Mouse (Mus musculus) midbrain, postnatal 0 days (tissue): Measurements from ENCODE around the gene Traf3ip1. TPM values are rescaled to one million over a fixed set of nuclear protein-coding genes. Genes with fewer than 3 reads are reported as not detected.

Experiments used
- ATAC-seq: fragments of 200-750 bp; cut with Nextera tagmentation; 2 replicates; pipeline ENCODE4 v1.8.0; 2017; ENCODE audit warnings: moderate number of reproducible peaks, mild to moderate bottlenecking, moderate TSS enrichment, moderate library complexity; ENCODE audit not compliant: low FRiP score
- DNase-seq: peaks from one replicate; pipeline ENCODE4 v3.0.0-alpha.2; 2015; ENCODE audit warnings: low spot score
- H3K27ac ChIP-seq: fragments of 300-500 bp; sonication (generic); 2 replicates; pipeline ENCODE4 v1.5.1; 2014; ENCODE audit warnings: low read depth, mild to moderate bottlenecking, low read length, mixed read lengths
- H3K27me3 ChIP-seq: fragments of 300-500 bp; sonication (generic); 2 replicates; pipeline ENCODE4 v1.6.1; 2014; ENCODE audit warnings: low read length, control low read depth, mixed read lengths; ENCODE audit not compliant: insufficient read depth
- H3K36me3 ChIP-seq: fragments of 300-500 bp; sonication (generic); 2 replicates; pipeline ENCODE4 v1.6.1; 2014; ENCODE audit warnings: low read length, control low read depth, mixed read lengths; ENCODE audit not compliant: insufficient read depth
- H3K4me1 ChIP-seq: fragments of 300-500 bp; sonication (generic); 2 replicates; pipeline ENCODE4 v1.6.1; 2014; ENCODE audit warnings: mild to moderate bottlenecking, control low read depth, antibody characterized with exemption, low read length, mixed read lengths; ENCODE audit not compliant: insufficient read depth
- H3K4me2 ChIP-seq: fragments of 300-500 bp; sonication (generic); 2 replicates; pipeline ENCODE4 v1.6.1; 2014; ENCODE audit warnings: low read depth, mild to moderate bottlenecking, low read length, mixed read lengths; ENCODE audit not compliant: poor library complexity, severe bottlenecking
- H3K4me3 ChIP-seq: fragments of 300-500 bp; sonication (generic); 2 replicates; pipeline ENCODE4 v1.5.1; 2014; ENCODE audit warnings: low read depth, mild to moderate bottlenecking, low read length, moderate library complexity
- H3K9ac ChIP-seq: fragments of 300-500 bp; sonication (generic); replicated peaks from 2 replicates; pipeline ENCODE4 v1.6.1; 2014; ENCODE audit warnings: mild to moderate bottlenecking, low read length, moderate library complexity, mixed read lengths; ENCODE audit not compliant: poor library complexity, severe bottlenecking
- H3K9me3 ChIP-seq: fragments of 300-500 bp; sonication (generic); 2 replicates; pipeline ENCODE4 v1.6.1; 2016; ENCODE audit warnings: low read length, control low read depth
- CTCF ChIP-seq: IDR thresholded peaks from 2 replicates; pipeline ENCODE4 v1.5.1; 2016; ENCODE audit warnings: antibody characterized with exemption, mild to moderate bottlenecking
- WGBS: fragments of 180-500 bp; shearing (Covaris S2); extraction: QIAGEN DNeasy Blood & Tissue Kit; methylation state at CpG from one replicate; pipeline ENCODE4 v1.1.7; 2014; 5-methylcytosine and 5-hydroxymethylcytosine counted together
- polyA plus RNA-seq: library from polyadenylated mRNA; unstranded; fragments of >200 nt; fragmentation: Nextera tagmentation; extraction: Ambion mirVana; gene quantifications from 2 replicates; pipeline ENCODE4 v1.2.1, GENCODE M21; 2015
- total RNA-seq: library from RNA; depleted of rRNA; stranded (reverse); fragments of >200 nt; gene quantifications from 2 replicates; pipeline ENCODE4 v1.2.3, GENCODE M21; 2014; rRNA removed

Gene Traf3ip1
- total and polyA plus RNA-seq, 2 experiments from 2014 or later, result 7.0 to 17.3 TPM

DNA sequence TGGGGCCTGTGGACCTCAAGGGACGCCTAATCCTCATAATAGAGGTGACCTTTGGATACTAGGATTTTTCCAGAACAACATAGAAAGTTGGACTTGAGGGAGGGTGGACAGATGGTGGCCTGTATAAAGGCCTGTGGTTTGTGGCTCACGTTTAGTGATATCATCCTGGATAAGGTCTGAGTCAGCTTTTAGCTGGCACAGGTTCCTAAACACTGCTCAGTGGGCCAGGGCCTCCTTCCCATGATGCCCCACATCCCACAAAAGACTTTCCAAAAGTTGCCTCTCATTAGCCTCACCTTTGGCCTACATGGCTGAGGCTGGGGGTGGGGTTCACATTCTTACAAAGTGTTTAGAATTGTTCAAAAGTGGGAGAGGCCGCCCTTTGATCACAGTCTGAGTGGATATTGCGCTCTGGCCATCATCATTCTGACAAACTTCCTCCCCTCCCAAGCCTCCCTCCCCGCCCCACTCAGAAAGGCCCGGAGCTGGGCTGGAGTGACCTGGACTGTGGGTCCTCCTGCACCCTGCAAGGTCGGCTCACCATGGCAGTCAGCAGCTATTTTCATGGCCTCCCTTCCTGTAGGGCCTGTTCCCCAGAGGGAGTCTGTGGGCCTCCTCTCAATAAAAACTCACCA is 83.6 kb downstream of the Traf3ip1 start:
- H3K9me3 ChIP-seq, result no peaks in the 10 kb centered on the region
- H3K36me3 ChIP-seq, result no peaks in the 10 kb centered on the region
- H3K27ac ChIP-seq, result no peak overlapping the region
- no peak overlapping the region for H3K4me2 ChIP-seq
- DNase-seq (no peak), ATAC-seq (no peak)
- H3K9ac ChIP-seq, result no peak overlapping the region
- no peaks in the 10 kb centered on the region for H3K4me1 ChIP-seq
- no peak for TF ChIP-seq CTCF
- WGBS, result 79% methylated on average over 7 of the region's 7 CpGs
- H3K4me3 ChIP-seq, result no peak overlapping the region
- no peaks in the 10 kb centered on the region for H3K27me3 ChIP-seq

Other genes with a start within 250 kb of the Traf3ip1 start
- gene Ube2f, start 244.3 kb upstream of the Traf3ip1 start, total RNA-seq, result 34.3 and 42.5 TPM in 2 replicates
- 41.2 and 44.8 TPM in 2 replicates for gene Ube2f, start 244.3 kb upstream of the Traf3ip1 start, polyA plus RNA-seq
- 10.6 and 11.3 TPM in 2 replicates for gene Scly, start 196.3 kb upstream of the Traf3ip1 start, total RNA-seq
- gene Scly, start 196.3 kb upstream of the Traf3ip1 start, polyA plus RNA-seq, result 10.3 and 10.7 TPM in 2 replicates
- gene Espnl, start 172.6 kb upstream of the Traf3ip1 start, total RNA-seq, result 0.19 and 0.27 TPM in 2 replicates
- 0.23 TPM in 2 replicates for gene Espnl, start 172.6 kb upstream of the Traf3ip1 start, polyA plus RNA-seq
- 0.09 and 0.16 TPM in 2 replicates for gene Klhl30, start 143.6 kb upstream of the Traf3ip1 start, total RNA-seq
- 0.10 TPM in 1 of 2 replicates, not detected in the other for gene Klhl30, start 143.6 kb upstream of the Traf3ip1 start, polyA plus RNA-seq
- 0.11 TPM in 1 of 2 replicates, not detected in the other for gene Erfe, start 128.2 kb upstream of the Traf3ip1 start, total RNA-seq
- 0.31 and 0.45 TPM in 2 replicates for gene Erfe, start 128.2 kb upstream of the Traf3ip1 start, polyA plus RNA-seq
- 58.5 and 97.5 TPM in 2 replicates for gene Ilkap, start 95.8 kb upstream of the Traf3ip1 start, total RNA-seq
- 114 and 116 TPM in 2 replicates for gene Ilkap, start 95.8 kb upstream of the Traf3ip1 start, polyA plus RNA-seq
- gene Hes6, start 80.6 kb upstream of the Traf3ip1 start, total RNA-seq, result 105 and 119 TPM in 2 replicates
- gene Hes6, start 80.6 kb upstream of the Traf3ip1 start, polyA plus RNA-seq, result 111 and 113 TPM in 2 replicates
- 10.5 and 11.3 TPM in 2 replicates for gene Per2, start 35.3 kb upstream of the Traf3ip1 start, total RNA-seq
- gene Per2, start 35.3 kb upstream of the Traf3ip1 start, polyA plus RNA-seq, result 3.3 and 3.8 TPM in 2 replicates
- gene Asb1, start 45.9 kb downstream of the Traf3ip1 start, total RNA-seq, result 29.3 and 32.1 TPM in 2 replicates
- gene Asb1, start 45.9 kb downstream of the Traf3ip1 start, polyA plus RNA-seq, result 8.6 and 8.8 TPM in 2 replicates